Mouse (Mus musculus) hindbrain, postnatal 0 days (tissue): ENCODE data around the gene Mbd5. TPM values are rescaled to one million over a fixed set of nuclear protein-coding genes. Genes with fewer than 3 reads are reported as not detected.

Source experiments
- ATAC-seq: fragments of 200-750 bp; cut with Nextera tagmentation; 2 replicates; pipeline ENCODE4 v1.8.0; 2017; ENCODE audit warnings: mild to moderate bottlenecking, moderate TSS enrichment, moderate library complexity
- DNase-seq: peaks from one replicate; pipeline ENCODE4 v3.0.0-alpha.2; 2015; ENCODE audit warnings: low spot score
- H3K27ac ChIP-seq: fragments of 300-500 bp; sonication (generic); 2 replicates; pipeline ENCODE4 v1.5.1; 2014; ENCODE audit warnings: mild to moderate bottlenecking
- H3K27me3 ChIP-seq: fragments of 300-500 bp; sonication (generic); 2 replicates; pipeline ENCODE4 v1.6.1; 2014; ENCODE audit warnings: low read length, mixed read lengths; ENCODE audit not compliant: insufficient read depth
- H3K36me3 ChIP-seq: fragments of 300-500 bp; sonication (generic); 2 replicates; pipeline ENCODE4 v1.6.1; 2014; ENCODE audit warnings: low read length, mixed read lengths; ENCODE audit not compliant: insufficient read depth
- H3K4me1 ChIP-seq: fragments of 300-500 bp; sonication (generic); 2 replicates; pipeline ENCODE4 v1.6.1; 2014; ENCODE audit warnings: antibody characterized with exemption, low read length, mixed read lengths; ENCODE audit not compliant: insufficient read depth
- H3K4me2 ChIP-seq: fragments of 300-500 bp; sonication (generic); 2 replicates; pipeline ENCODE4 v1.6.1; 2014; ENCODE audit warnings: low read depth, mild to moderate bottlenecking, low read length, moderate library complexity, mixed read lengths
- H3K4me3 ChIP-seq: fragments of 300-500 bp; sonication (generic); 2 replicates; pipeline ENCODE4 v1.5.1; 2014; ENCODE audit warnings: low read length
- H3K9ac ChIP-seq: fragments of 300-500 bp; sonication (generic); replicated peaks from 2 replicates; pipeline ENCODE4 v1.6.1; 2014; ENCODE audit warnings: mild to moderate bottlenecking, low read length, moderate library complexity, mixed read lengths
- H3K9me3 ChIP-seq: fragments of 300-500 bp; sonication (generic); 2 replicates; pipeline ENCODE4 v1.6.1; 2016; ENCODE audit warnings: low read length, mixed read lengths
- CTCF ChIP-seq: IDR thresholded peaks from 2 replicates; pipeline ENCODE4 v1.5.1; 2016; ENCODE audit warnings: antibody characterized with exemption, control low read depth, low read depth
- WGBS: fragments of 180-500 bp; shearing (Covaris S2); extraction: QIAGEN DNeasy Blood & Tissue Kit; methylation state at CpG from one replicate; pipeline ENCODE4 v1.1.7; 2014; 5-methylcytosine and 5-hydroxymethylcytosine counted together
- polyA plus RNA-seq: library from polyadenylated mRNA; unstranded; fragments of >200 nt; fragmentation: Nextera tagmentation; extraction: Ambion mirVana; gene quantifications from 2 replicates; pipeline ENCODE4 v1.2.1, GENCODE M21; 2015
- total RNA-seq: library from RNA; depleted of rRNA; stranded (reverse); fragments of >200 nt; gene quantifications from 2 replicates; pipeline ENCODE4 v1.2.3, GENCODE M21; 2014; rRNA removed

Gene Mbd5
- total RNA-seq (24.0 and 41.9 TPM in 2 replicates), polyA plus RNA-seq (16.3 and 19.3 TPM in 2 replicates)

GRCm38 (mm10) chr2:48948841-48949584 lies at the start of gene Mbd5:
TSS of gene Mbd5 (plus strand) at chr2:48949508.
- ATAC-seq (peak; percentile 99), DNase-seq (peak; percentile 99)
- no peak for TF ChIP-seq CTCF
- no peaks in the 10 kb centered on the region for H3K27me3 ChIP-seq
- H3K4me2 ChIP-seq: peak within 1 kb of the TSS; percentile 78
- peak within 1 kb of the TSS; percentile 94 for H3K27ac ChIP-seq
- no peaks in the 10 kb centered on the region for H3K9me3 ChIP-seq
- no peaks in the 10 kb centered on the region for H3K36me3 ChIP-seq
- H3K9ac ChIP-seq: peak within 1 kb of the TSS; percentile 92
- under 1% methylated on average over 47 of the region's 49 CpGs for WGBS
- H3K4me3 ChIP-seq: peak within 1 kb of the TSS; percentile 91
- H3K4me1 ChIP-seq: peaks cover 9% of the 10 kb centered on the region

- H3K9ac ChIP-seq: no peak overlapping the region
- no peaks in the 10 kb centered on the region for H3K9me3 ChIP-seq
- no peaks in the 10 kb centered on the region for H3K27me3 ChIP-seq
- no peak overlapping the region for H3K27ac ChIP-seq
- DNase-seq (peak; percentile 64), ATAC-seq (peak; percentile 76)
- no peak overlapping the region for H3K4me2 ChIP-seq
- no peaks in the 10 kb centered on the region for H3K4me1 ChIP-seq
- 43% methylated on average over 2 of the region's 2 CpGs for WGBS
- peak; percentile 68 for TF ChIP-seq CTCF
- no peak overlapping the region for H3K4me3 ChIP-seq
- H3K36me3 ChIP-seq: peaks cover 10% of the 10 kb centered on the region; the same call in 1 of the 2 replicates
Measured at GRCm38 (mm10) chr2:48908866-48909265, 40.4 kb upstream of the Mbd5 start.

- 72% methylated on average over 1 of the region's 1 CpGs for WGBS
- no peaks in the 10 kb centered on the region for H3K27me3 ChIP-seq
- peak; percentile 36 for TF ChIP-seq CTCF
- no peak for ATAC-seq
- H3K4me3 ChIP-seq: no peak overlapping the region
- H3K9ac ChIP-seq: no peak overlapping the region
- DNase-seq: no peak
- H3K36me3 ChIP-seq: 0 out of 2 replicates have a peak, but pooled peaks cover 10% of the 10 kb centered on the region
- no peaks in the 10 kb centered on the region for H3K9me3 ChIP-seq
- H3K4me1 ChIP-seq: no peaks in the 10 kb centered on the region
- H3K27ac ChIP-seq: no peak overlapping the region
- no peak overlapping the region for H3K4me2 ChIP-seq
Measured at GRCm38 (mm10) chr2:48914185-48914584, 35.1 kb upstream of the Mbd5 start.

GRCm38 (mm10) chr2:48915832-48916231 lies 33.5 kb upstream of the Mbd5 start:
- DNase-seq: no peak
- no peak for ATAC-seq
- TF ChIP-seq CTCF: no peak
- Histone ChIP-seq H3K9ac (no peak overlapping the region), H3K9me3 (no peaks in the 10 kb centered on the region), H3K27me3 (no peaks in the 10 kb centered on the region), H3K4me1 (no peaks in the 10 kb centered on the region), H3K36me3 (0 out of 2 replicates have a peak, but pooled peaks cover 10% of the 10 kb centered on the region), H3K4me2 (no peak overlapping the region), H3K27ac (no peak overlapping the region), H3K4me3 (no peak overlapping the region)

- 0 out of 2 replicates have a peak, but pooled peaks cover 3% of the 10 kb centered on the region for H3K36me3 ChIP-seq
- H3K9ac ChIP-seq: no peak overlapping the region
- 94% methylated on average over 2 of the region's 2 CpGs for WGBS
- H3K27me3 ChIP-seq: no peaks in the 10 kb centered on the region
- H3K27ac ChIP-seq: no peak overlapping the region
- no peak overlapping the region for H3K4me2 ChIP-seq
- H3K9me3 ChIP-seq: no peaks in the 10 kb centered on the region
- no peak overlapping the region for H3K4me3 ChIP-seq
- no peaks in the 10 kb centered on the region for H3K4me1 ChIP-seq
- TF ChIP-seq CTCF: no peak
- ATAC-seq: no peak
- DNase-seq: no peak
Measured at GRCm38 (mm10) chr2:48935058-48935457, 14.2 kb upstream of the Mbd5 start.

- H3K4me3 ChIP-seq: peak overlapping the region; percentile 91
- 78% methylated on average over 3 of the region's 3 CpGs for WGBS
- H3K27me3 ChIP-seq: no peaks in the 10 kb centered on the region
- H3K27ac ChIP-seq: no peak overlapping the region
- H3K9ac ChIP-seq: 0 out of 2 replicates have a peak overlapping the region, but pooled peaks have one; percentile 92
- ATAC-seq: no peak
- TF ChIP-seq CTCF: no peak
- DNase-seq: no peak
- H3K4me1 ChIP-seq: peaks cover 9% of the 10 kb centered on the region
- no peaks in the 10 kb centered on the region for H3K36me3 ChIP-seq
- no peaks in the 10 kb centered on the region for H3K9me3 ChIP-seq
- peak overlapping the region; percentile 78 for H3K4me2 ChIP-seq
Measured at GRCm38 (mm10) chr2:48947761-48948160, 1.5 kb upstream of the Mbd5 start.

GRCm38 (mm10) chr2:48949743-48950251 lies 489 bp downstream of the Mbd5 start:
- no peak for TF ChIP-seq CTCF
- Histone ChIP-seq H3K9ac (peak overlapping the region; percentile 86), H3K27me3 (no peaks in the 10 kb centered on the region), H3K4me1 (peaks cover 9% of the 10 kb centered on the region), H3K4me3 (peak overlapping the region; percentile 91), H3K36me3 (no peaks in the 10 kb centered on the region), H3K4me2 (peak overlapping the region; percentile 72), H3K9me3 (no peaks in the 10 kb centered on the region), H3K27ac (peak overlapping the region; percentile 94)
- DNase-seq (peak; percentile 55), ATAC-seq (peak; percentile 64)
- 0% methylated on average over 7 of the region's 9 CpGs for WGBS
